Mouse (Mus musculus): ENCODE data around the gene Filip1l. TPM values are rescaled to one million over a fixed set of nuclear protein-coding genes. Genes with fewer than 3 reads are reported as not detected.

The Filip1l gene
- polyA plus RNA-seq, 1 experiment from 2014 or later: 3.0 TPM

DNA sequence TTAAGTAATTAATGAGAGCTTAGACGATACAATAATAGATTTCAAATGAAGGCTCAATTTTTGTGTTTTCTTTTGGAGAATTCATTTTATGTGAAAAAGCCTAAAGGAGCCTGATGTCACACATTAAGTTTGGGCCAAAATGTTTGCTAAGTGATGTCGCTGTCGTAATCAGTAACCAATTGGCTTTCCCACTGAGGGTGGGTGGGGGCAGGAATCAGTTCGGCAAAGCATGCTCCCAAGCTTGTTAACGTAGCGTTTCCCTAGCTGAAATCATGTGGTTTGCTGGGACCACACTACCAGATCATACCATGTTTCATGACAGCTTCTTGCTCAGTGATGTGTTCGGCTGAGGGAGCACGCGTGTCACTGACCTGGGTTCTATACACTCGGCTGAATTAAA, 162.7 kb downstream of the Filip1l start:
- Histone ChIP-seq H3K4me1 (ENCODE audit: control insufficient read depth, insufficient read depth, low read length) (no peaks in the 10 kb centered on the region), H3K27me3 (ENCODE audit: control insufficient read depth, insufficient read depth, low read length) (no peaks in the 10 kb centered on the region), H3K9me3 (ENCODE audit: control insufficient read depth, low read length) (no peaks in the 10 kb centered on the region), H3K9ac (replicated peaks; ENCODE audit: low read length) (no peak overlapping the region), H3K36me3 (ENCODE audit: control insufficient read depth, insufficient read depth, low read length) (no peaks in the 10 kb centered on the region), H3K4me3 (replicated peaks; ENCODE audit: low read depth, low read length) (no peak overlapping the region), H3K4me2 (ENCODE audit: low read length) (no peak overlapping the region), H3K27ac (replicated peaks; ENCODE audit: low read depth, low read length) (no peak overlapping the region)
- no peak for DNase-seq
- WGBS: 91% methylated on average over 10 of the region's 10 CpGs
- ATAC-seq (ENCODE audit: low FRiP score, low TSS enrichment): no peak

- Histone ChIP-seq H3K4me1 (ENCODE audit: control insufficient read depth, insufficient read depth, low read length) (no peaks in the 10 kb centered on the region), H3K9me3 (ENCODE audit: control insufficient read depth, low read length) (no peaks in the 10 kb centered on the region), H3K4me3 (replicated peaks; ENCODE audit: low read depth, low read length) (no peak overlapping the region), H3K4me2 (ENCODE audit: low read length) (no peak overlapping the region), H3K9ac (replicated peaks; ENCODE audit: low read length) (no peak overlapping the region), H3K27ac (replicated peaks; ENCODE audit: low read depth, low read length) (no peak overlapping the region), H3K27me3 (ENCODE audit: control insufficient read depth, insufficient read depth, low read length) (no peaks in the 10 kb centered on the region), H3K36me3 (ENCODE audit: control insufficient read depth, insufficient read depth, low read length) (no peaks in the 10 kb centered on the region)
- ATAC-seq (ENCODE audit: low FRiP score, low TSS enrichment) (no peak), DNase-seq (no peak)
- WGBS: 87% methylated on average over 5 of the region's 5 CpGs
These were observed 172.2 kb downstream of the Filip1l start for GRCm38 (mm10) chr16:57525046-57525445.

DNA sequence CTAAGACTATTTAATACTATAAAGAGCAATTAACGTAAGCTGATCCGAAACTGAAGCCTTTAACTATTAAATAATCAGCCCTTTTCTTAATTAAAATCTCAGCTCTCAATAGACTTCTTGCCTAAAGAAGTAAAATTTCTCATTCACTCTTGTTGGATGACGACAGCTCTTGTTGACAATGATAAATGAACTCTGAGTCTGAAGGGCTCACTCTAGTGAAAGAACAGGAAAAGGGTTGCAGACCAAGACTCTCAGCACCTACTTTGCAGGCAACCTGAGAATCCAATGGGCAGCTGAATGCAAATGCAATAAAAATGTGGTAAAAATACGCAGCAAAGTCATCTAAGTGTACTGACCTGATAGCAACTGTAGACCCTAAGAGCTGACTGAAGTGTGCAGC, 172.6 kb downstream of the Filip1l start:
- Histone ChIP-seq H3K27ac (replicated peaks; ENCODE audit: low read depth, low read length) (no peak overlapping the region), H3K9ac (replicated peaks; ENCODE audit: low read length) (no peak overlapping the region), H3K9me3 (ENCODE audit: control insufficient read depth, low read length) (no peaks in the 10 kb centered on the region), H3K4me3 (replicated peaks; ENCODE audit: low read depth, low read length) (no peak overlapping the region), H3K4me1 (ENCODE audit: control insufficient read depth, insufficient read depth, low read length) (no peaks in the 10 kb centered on the region), H3K27me3 (ENCODE audit: control insufficient read depth, insufficient read depth, low read length) (no peaks in the 10 kb centered on the region), H3K36me3 (ENCODE audit: control insufficient read depth, insufficient read depth, low read length) (no peaks in the 10 kb centered on the region), H3K4me2 (ENCODE audit: low read length) (no peak overlapping the region)
- 91% methylated on average over 4 of the region's 4 CpGs for WGBS
- DNase-seq (no peak), ATAC-seq (ENCODE audit: low FRiP score, low TSS enrichment) (no peak)

DNA sequence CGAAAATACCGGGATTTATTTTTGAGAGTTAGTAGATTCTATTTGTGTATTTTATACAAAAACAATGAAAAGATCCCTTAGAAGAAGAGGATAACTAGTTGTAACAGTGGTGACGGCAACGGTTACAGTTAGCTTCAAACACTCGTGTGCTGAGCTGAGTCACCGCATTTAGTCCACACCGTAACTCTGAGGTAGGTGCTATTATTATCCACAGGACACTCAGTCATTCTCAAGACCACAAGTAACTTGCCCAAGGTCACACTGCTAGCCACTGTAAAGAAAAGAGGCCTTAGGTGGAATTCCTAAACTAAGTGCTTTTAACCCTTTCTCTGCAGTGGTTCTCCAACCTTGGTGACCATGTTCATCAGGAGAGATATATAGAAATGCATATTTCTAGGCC, 174.0 kb downstream of the Filip1l start:
- ATAC-seq (ENCODE audit: low FRiP score, low TSS enrichment): no peak
- H3K27me3 ChIP-seq (ENCODE audit: control insufficient read depth, insufficient read depth, low read length): no peaks in the 10 kb centered on the region
- H3K4me1 ChIP-seq (ENCODE audit: control insufficient read depth, insufficient read depth, low read length): no peaks in the 10 kb centered on the region
- 93% methylated on average over 7 of the region's 7 CpGs for WGBS
- no peak overlapping the region for H3K9ac ChIP-seq (replicated peaks; ENCODE audit: low read length)
- no peaks in the 10 kb centered on the region for H3K9me3 ChIP-seq (ENCODE audit: control insufficient read depth, low read length)
- H3K4me2 ChIP-seq (ENCODE audit: low read length): no peak overlapping the region
- no peak for DNase-seq
- H3K27ac ChIP-seq (replicated peaks; ENCODE audit: low read depth, low read length): no peak overlapping the region
- H3K36me3 ChIP-seq (ENCODE audit: control insufficient read depth, insufficient read depth, low read length): no peaks in the 10 kb centered on the region
- no peak overlapping the region for H3K4me3 ChIP-seq (replicated peaks; ENCODE audit: low read depth, low read length)

- Histone ChIP-seq H3K36me3 (ENCODE audit: control insufficient read depth, insufficient read depth, low read length) (no peaks in the 10 kb centered on the region), H3K4me3 (replicated peaks; ENCODE audit: low read depth, low read length) (no peak overlapping the region), H3K27ac (replicated peaks; ENCODE audit: low read depth, low read length) (no peak overlapping the region), H3K9me3 (ENCODE audit: control insufficient read depth, low read length) (no peaks in the 10 kb centered on the region), H3K9ac (replicated peaks; ENCODE audit: low read length) (no peak overlapping the region), H3K4me1 (ENCODE audit: control insufficient read depth, insufficient read depth, low read length) (no peaks in the 10 kb centered on the region), H3K27me3 (ENCODE audit: control insufficient read depth, insufficient read depth, low read length) (no peaks in the 10 kb centered on the region), H3K4me2 (ENCODE audit: low read length) (no peak overlapping the region)
- ATAC-seq (ENCODE audit: low FRiP score, low TSS enrichment): no peak
- no peak for DNase-seq
- WGBS: 77% methylated on average over 4 of the region's 4 CpGs
These were observed 175.6 kb downstream of the Filip1l start for GRCm38 (mm10) chr16:57528457-57528856.

DNA sequence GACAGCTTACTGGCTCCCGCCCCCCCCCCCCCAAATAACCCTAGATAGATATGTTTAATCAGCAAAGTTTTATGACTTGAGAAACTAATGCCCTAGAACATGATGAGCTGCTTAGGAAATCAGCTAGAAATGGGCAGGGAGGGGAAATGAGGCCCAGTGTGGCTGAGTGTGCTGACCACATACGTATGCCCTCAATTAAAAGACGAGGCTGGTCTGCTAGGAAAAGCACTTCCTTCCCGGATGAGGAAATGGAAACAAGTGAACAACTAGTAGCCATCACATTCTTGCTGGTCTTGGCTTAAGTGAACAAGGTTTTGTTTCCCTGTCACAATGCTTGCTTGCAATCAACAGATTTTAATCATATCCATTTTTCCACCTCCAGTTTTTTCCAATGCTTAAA, 177.7 kb downstream of the Filip1l start:
- Histone ChIP-seq H3K27me3 (ENCODE audit: control insufficient read depth, insufficient read depth, low read length) (no peaks in the 10 kb centered on the region), H3K4me1 (ENCODE audit: control insufficient read depth, insufficient read depth, low read length) (no peaks in the 10 kb centered on the region), H3K4me3 (replicated peaks; ENCODE audit: low read depth, low read length) (no peak overlapping the region), H3K4me2 (ENCODE audit: low read length) (no peak overlapping the region), H3K27ac (replicated peaks; ENCODE audit: low read depth, low read length) (no peak overlapping the region), H3K9me3 (ENCODE audit: control insufficient read depth, low read length) (no peaks in the 10 kb centered on the region), H3K36me3 (ENCODE audit: control insufficient read depth, insufficient read depth, low read length) (no peaks in the 10 kb centered on the region), H3K9ac (replicated peaks; ENCODE audit: low read length) (no peak overlapping the region)
- DNase-seq: no peak
- no peak for ATAC-seq (ENCODE audit: low FRiP score, low TSS enrichment)
- WGBS: 94% methylated on average over 4 of the region's 4 CpGs

DNA sequence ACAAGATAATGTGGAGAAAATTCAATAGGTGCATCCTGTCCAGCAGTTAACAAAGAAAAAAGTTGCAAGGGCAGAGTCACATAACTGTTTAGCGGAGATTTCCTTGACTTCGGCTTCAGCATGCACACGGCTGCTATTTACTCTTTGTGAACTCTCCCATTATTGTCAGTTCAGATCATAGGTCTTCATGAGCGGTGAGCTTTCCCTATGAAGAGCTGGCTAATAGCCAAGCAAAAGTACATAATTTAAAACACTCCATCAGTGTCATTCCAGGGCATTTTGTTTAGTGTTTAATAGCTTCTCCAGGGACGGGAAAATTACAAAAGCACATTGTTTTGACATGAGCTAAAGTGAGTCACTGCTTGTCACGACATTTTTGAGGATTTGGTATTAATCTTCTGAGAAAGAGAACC, 179.2 kb downstream of the Filip1l start:
- Histone ChIP-seq H3K4me3 (replicated peaks; ENCODE audit: low read depth, low read length) (no peak overlapping the region), H3K4me1 (ENCODE audit: control insufficient read depth, insufficient read depth, low read length) (no peaks in the 10 kb centered on the region), H3K36me3 (ENCODE audit: control insufficient read depth, insufficient read depth, low read length) (no peaks in the 10 kb centered on the region), H3K27me3 (ENCODE audit: control insufficient read depth, insufficient read depth, low read length) (no peaks in the 10 kb centered on the region), H3K9ac (replicated peaks; ENCODE audit: low read length) (no peak overlapping the region), H3K4me2 (ENCODE audit: low read length) (no peak overlapping the region), H3K27ac (replicated peaks; ENCODE audit: low read depth, low read length) (no peak overlapping the region), H3K9me3 (ENCODE audit: control insufficient read depth, low read length) (no peaks in the 10 kb centered on the region)
- ATAC-seq (ENCODE audit: low FRiP score, low TSS enrichment) (no peak), DNase-seq (no peak)
- 59% methylated on average over 6 of the region's 6 CpGs for WGBS

DNA sequence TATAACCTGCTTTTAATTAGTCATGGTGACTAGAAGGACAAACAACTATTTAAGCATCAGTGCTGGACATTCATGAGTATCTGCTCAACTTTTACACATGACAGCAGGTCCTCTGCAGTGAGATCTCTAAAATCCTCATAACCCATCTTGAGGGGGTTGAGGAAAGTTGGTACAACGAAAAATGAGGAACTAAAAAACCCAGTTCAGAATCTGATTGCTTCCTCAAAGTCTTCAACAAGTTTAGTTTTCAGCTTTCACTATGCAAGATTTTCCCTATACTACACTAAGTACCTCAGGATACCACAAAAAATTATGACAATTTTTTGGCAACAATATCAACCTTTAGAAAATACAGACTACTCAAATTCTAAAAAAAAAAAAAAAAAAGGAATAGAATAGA, 181.5 kb downstream of the Filip1l start:
- Histone ChIP-seq H3K4me2 (ENCODE audit: low read length) (no peak overlapping the region), H3K9ac (replicated peaks; ENCODE audit: low read length) (no peak overlapping the region), H3K27me3 (ENCODE audit: control insufficient read depth, insufficient read depth, low read length) (no peaks in the 10 kb centered on the region), H3K36me3 (ENCODE audit: control insufficient read depth, insufficient read depth, low read length) (no peaks in the 10 kb centered on the region), H3K4me3 (replicated peaks; ENCODE audit: low read depth, low read length) (no peak overlapping the region), H3K27ac (replicated peaks; ENCODE audit: low read depth, low read length) (no peak overlapping the region), H3K9me3 (ENCODE audit: control insufficient read depth, low read length) (no peaks in the 10 kb centered on the region), H3K4me1 (ENCODE audit: control insufficient read depth, insufficient read depth, low read length) (no peaks in the 10 kb centered on the region)
- WGBS: 96% methylated on average over 1 of the region's 1 CpGs
- ATAC-seq (ENCODE audit: low FRiP score, low TSS enrichment): no peak
- DNase-seq: no peak

DNA sequence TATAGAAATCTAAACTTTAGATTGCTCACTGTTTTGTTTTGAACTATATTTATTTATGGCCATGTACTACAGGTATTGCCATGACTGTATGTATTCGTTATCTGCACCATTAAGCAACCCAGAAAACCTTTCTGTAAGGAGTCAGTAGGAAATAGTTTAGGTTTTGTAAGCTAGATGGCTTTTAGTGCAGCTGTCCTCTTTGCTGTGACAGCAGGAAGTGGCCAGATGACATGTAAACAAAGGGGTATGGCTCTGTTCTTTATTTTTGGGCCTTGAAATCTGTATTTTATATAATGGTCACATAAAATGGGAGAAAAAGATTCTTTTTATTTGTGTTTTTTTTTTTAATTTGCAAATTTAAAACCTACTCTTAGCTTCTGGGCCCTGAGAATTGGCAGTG, 181.9 kb downstream of the Filip1l start:
- DNase-seq (no peak), ATAC-seq (ENCODE audit: low FRiP score, low TSS enrichment) (no peak)
- Histone ChIP-seq H3K9ac (replicated peaks; ENCODE audit: low read length) (no peak overlapping the region), H3K4me2 (ENCODE audit: low read length) (no peak overlapping the region), H3K27me3 (ENCODE audit: control insufficient read depth, insufficient read depth, low read length) (no peaks in the 10 kb centered on the region), H3K4me1 (ENCODE audit: control insufficient read depth, insufficient read depth, low read length) (no peaks in the 10 kb centered on the region), H3K36me3 (ENCODE audit: control insufficient read depth, insufficient read depth, low read length) (no peaks in the 10 kb centered on the region), H3K9me3 (ENCODE audit: control insufficient read depth, low read length) (no peaks in the 10 kb centered on the region), H3K4me3 (replicated peaks; ENCODE audit: low read depth, low read length) (no peak overlapping the region), H3K27ac (replicated peaks; ENCODE audit: low read depth, low read length) (no peak overlapping the region)
- 94% methylated on average over 1 of the region's 1 CpGs for WGBS
